In genomic region chr4:71165802-71166201, GRCm38 (mm10) we compare ENCODE assay signal across 17 mouse cellular contexts.
A peak's percentile ranks its signal among the peaks of the same experiment; 100 is the strongest.
DNase-seq lines count a peak whose midpoint lies in the region; ATAC-seq and TF ChIP-seq lines count a peak whose summit lies in the region.
"Had no signal": no experiment of that assay in that cellular context is flagged by ENCODE, and none has a peak within 500 bp of the region (broad histone marks: within the 10 kb centered on the region; RNA-seq: fewer than 3 reads in every experiment).

No protein-coding gene starts in this region.

- H3K9me3 ChIP-seq in forebrain, postnatal 0 days (ENCODE audit: low read length) = no peaks in the 10 kb centered on the region
- H3K9me3 ChIP-seq in forebrain, embryonic 15.5 days = no peaks in the 10 kb centered on the region
- H3K9me3 ChIP-seq in midbrain, embryonic 12.5 days = no peaks in the 10 kb centered on the region
- no peaks in the 10 kb centered on the region for H3K9me3 ChIP-seq in midbrain, embryonic 15.5 days
- H3K9me3 ChIP-seq: embryonic facial prominence, embryonic 15.5 days; forebrain, embryonic 10.5 days; intestine, embryonic 15.5 days had no signal

- H3K36me3 ChIP-seq in forebrain, postnatal 0 days (ENCODE audit: insufficient read depth) = no peaks in the 10 kb centered on the region
- no peaks in the 10 kb centered on the region for H3K36me3 ChIP-seq in forebrain, embryonic 15.5 days
- H3K36me3 ChIP-seq in midbrain, embryonic 12.5 days = no peaks in the 10 kb centered on the region
- H3K36me3 ChIP-seq in midbrain, embryonic 15.5 days (replicated peaks) = no peaks in the 10 kb centered on the region
- no peaks in the 10 kb centered on the region for H3K36me3 ChIP-seq in thymus, adult 2 months (ENCODE audit: control insufficient read depth, insufficient read depth, low read length)
- H3K36me3 ChIP-seq: embryonic facial prominence, embryonic 15.5 days; forebrain, embryonic 10.5 days; intestine, embryonic 15.5 days had no signal

- no peaks in the 10 kb centered on the region for H3K4me1 ChIP-seq in forebrain, postnatal 0 days (ENCODE audit: insufficient read depth)
- no peaks in the 10 kb centered on the region for H3K4me1 ChIP-seq in forebrain, embryonic 15.5 days
- H3K4me1 ChIP-seq in midbrain, embryonic 12.5 days = no peaks in the 10 kb centered on the region
- H3K4me1 ChIP-seq in midbrain, embryonic 15.5 days = no peaks in the 10 kb centered on the region
- H3K4me1 ChIP-seq in thymus, adult 2 months (replicated peaks; ENCODE audit: control insufficient read depth, insufficient read depth, low read length) = no peaks in the 10 kb centered on the region
- H3K4me1 ChIP-seq: embryonic facial prominence, embryonic 15.5 days; forebrain, embryonic 10.5 days; intestine, embryonic 15.5 days had no signal

- H3K4me2 ChIP-seq in forebrain, postnatal 0 days (ENCODE audit: low read depth) = no peak overlapping the region
- H3K4me2 ChIP-seq in forebrain, embryonic 15.5 days (replicated peaks) = no peak overlapping the region
- no peak overlapping the region for H3K4me2 ChIP-seq in midbrain, embryonic 12.5 days (replicated peaks)
- H3K4me2 ChIP-seq in midbrain, embryonic 15.5 days = no peak overlapping the region
- H3K4me2 ChIP-seq: embryonic facial prominence, embryonic 15.5 days; intestine, embryonic 15.5 days had no signal

- ATAC-seq in forebrain, postnatal 0 days = no peak
- ATAC-seq in forebrain, embryonic 15.5 days (replicated peaks) = no peak; the same call in 1 of the 2 replicates
- ATAC-seq in midbrain, embryonic 12.5 days (ENCODE audit: low FRiP score, low read depth) = peak; percentile 65; the same call in 1 of the 2 replicates
- no peak; the same call in 1 of the 2 replicates for ATAC-seq in midbrain, embryonic 15.5 days (replicated peaks)
- ATAC-seq: intestine, embryonic 15.5 days had no signal

- H3K9ac ChIP-seq in forebrain, postnatal 0 days = no peak overlapping the region
- no peak overlapping the region for H3K9ac ChIP-seq in forebrain, embryonic 15.5 days (replicated peaks)
- no peak overlapping the region for H3K9ac ChIP-seq in midbrain, embryonic 12.5 days (replicated peaks)
- H3K9ac ChIP-seq in midbrain, embryonic 15.5 days = no peak overlapping the region
- H3K9ac ChIP-seq: embryonic facial prominence, embryonic 15.5 days; intestine, embryonic 15.5 days had no signal

- TF ChIP-seq POLR2A in thymus, adult 2 months (IDR thresholded peaks at IDR 0.05; ENCODE audit: control insufficient read depth, extremely low read depth, insufficient read depth, low read length, poor library complexity) = no peak

- no peak for TF ChIP-seq CTCF in forebrain, postnatal 0 days (IDR thresholded peaks at IDR 0.05; ENCODE audit: low read depth)
- TF ChIP-seq CTCF in thymus, adult 2 months (IDR thresholded peaks at IDR 0.05; ENCODE audit: borderline replicate concordance, control insufficient read depth, extremely low read depth, insufficient read depth, low read length, poor library complexity) = no peak

- no peak overlapping the region for H3K4me3 ChIP-seq in forebrain, postnatal 0 days (ENCODE audit: low read depth, low read length)
- no peak overlapping the region for H3K4me3 ChIP-seq in forebrain, embryonic 15.5 days
- no peak overlapping the region for H3K4me3 ChIP-seq in midbrain, embryonic 12.5 days
- H3K4me3 ChIP-seq in midbrain, embryonic 15.5 days = no peak overlapping the region
- no peak overlapping the region for H3K4me3 ChIP-seq in thymus, adult 2 months (ENCODE audit: control insufficient read depth, insufficient read depth, low read length)
- H3K4me3 ChIP-seq: embryonic facial prominence, embryonic 15.5 days; forebrain, embryonic 10.5 days; intestine, embryonic 15.5 days had no signal

- DNase-seq in forebrain, postnatal 0 days = peak; percentile 1
- DNase-seq in embryo, embryonic 10 days (ENCODE audit: low spot score) = peak; percentile 60
- peak; percentile 25 for DNase-seq in forelimb bud, embryonic 11.5 days (ENCODE audit: low read depth, low spot score)
- DNase-seq in thymus, adult 2 months = no peak
- DNase-seq in lung, postnatal 4 days = no peak
- DNase-seq: cerebellum, postnatal 36 days; heart, adult 11 months; heart, postnatal 4 days; layer of hippocampus, postnatal 36 days; lung, adult 18-20 months; thymus, postnatal 4 days had no signal

- H3K27ac ChIP-seq in forebrain, postnatal 0 days (ENCODE audit: low read depth, low read length) = no peak overlapping the region
- H3K27ac ChIP-seq in forebrain, embryonic 15.5 days (replicated peaks) = no peak overlapping the region
- H3K27ac ChIP-seq in midbrain, embryonic 12.5 days (replicated peaks) = no peak overlapping the region
- H3K27ac ChIP-seq in midbrain, embryonic 15.5 days = no peak overlapping the region
- H3K27ac ChIP-seq in thymus, adult 2 months (ENCODE audit: control insufficient read depth, insufficient read depth, low read length) = no peak overlapping the region
- H3K27ac ChIP-seq: embryonic facial prominence, embryonic 15.5 days; forebrain, embryonic 10.5 days; intestine, embryonic 15.5 days had no signal

- H3K27me3 ChIP-seq in forebrain, postnatal 0 days (ENCODE audit: insufficient read depth, low read length) = no peaks in the 10 kb centered on the region
- H3K27me3 ChIP-seq in forebrain, embryonic 15.5 days = no peaks in the 10 kb centered on the region
- H3K27me3 ChIP-seq in midbrain, embryonic 12.5 days = no peaks in the 10 kb centered on the region
- no peaks in the 10 kb centered on the region for H3K27me3 ChIP-seq in midbrain, embryonic 15.5 days (replicated peaks)
- H3K27me3 ChIP-seq in thymus, adult 2 months (ENCODE audit: control insufficient read depth, insufficient read depth, low read length) = no peaks in the 10 kb centered on the region
- H3K27me3 ChIP-seq: embryonic facial prominence, embryonic 15.5 days; intestine, embryonic 15.5 days had no signal

Comparison
In these comparisons a context has a peak if more than half of its experiments do, and no peak if none do; other contexts are left out.
1. DNase-seq: peak in forebrain, postnatal 0 days (single experiment), embryo, embryonic 10 days (single experiment) and forelimb bud, embryonic 11.5 days (single experiment); none in thymus, adult 2 months (single experiment) and lung, postnatal 4 days (0 of 2).